Mouse (Mus musculus): Measurements from ENCODE around the gene Gm26938. TPM values are rescaled to one million over a fixed set of nuclear protein-coding genes. Genes with fewer than 3 reads are reported as not detected.

Gene Gm26938
- total RNA-seq (2023): not detected

DNA sequence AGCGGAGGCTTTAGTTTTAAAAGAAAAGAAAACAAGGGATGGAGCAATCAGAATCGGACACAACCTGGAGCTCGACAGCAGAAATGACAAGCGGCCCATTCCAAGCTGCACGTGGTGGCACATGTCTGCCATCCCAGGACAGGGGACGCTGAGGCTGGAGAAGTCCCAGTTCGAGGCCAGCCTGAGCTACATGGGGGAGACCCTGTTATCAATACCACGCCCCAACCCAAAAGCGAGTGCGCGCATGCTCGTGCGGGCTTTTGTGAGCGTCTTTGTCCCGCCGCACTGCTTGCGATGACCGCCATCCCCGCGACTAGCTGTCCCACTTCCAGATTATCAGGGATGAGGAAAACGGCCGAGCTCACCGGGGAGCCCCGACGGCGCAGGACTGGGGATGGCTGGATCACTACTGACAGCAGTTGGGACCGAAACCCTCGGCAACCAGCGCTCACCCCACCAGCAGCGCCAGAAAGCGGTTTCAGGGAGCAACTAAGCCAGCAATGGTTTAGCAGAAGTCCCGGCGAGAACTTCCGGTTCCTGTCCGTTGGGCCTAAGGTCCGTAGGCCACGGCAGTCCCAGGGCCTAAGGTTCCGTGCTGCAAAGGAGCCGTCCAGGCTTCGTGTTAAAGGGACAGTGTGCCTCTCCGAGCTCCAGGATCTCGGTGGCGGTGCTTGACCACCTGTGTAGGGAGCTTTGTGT, at the start of gene Gm26938, which contains the start of gene Psmg3:
TSS of gene Gm26938 (minus strand) at position 51 of the 699 bp plus-strand sequence.
TSS of gene Psmg3 (minus strand) at position 529 of the 699 bp plus-strand sequence.

DNA sequence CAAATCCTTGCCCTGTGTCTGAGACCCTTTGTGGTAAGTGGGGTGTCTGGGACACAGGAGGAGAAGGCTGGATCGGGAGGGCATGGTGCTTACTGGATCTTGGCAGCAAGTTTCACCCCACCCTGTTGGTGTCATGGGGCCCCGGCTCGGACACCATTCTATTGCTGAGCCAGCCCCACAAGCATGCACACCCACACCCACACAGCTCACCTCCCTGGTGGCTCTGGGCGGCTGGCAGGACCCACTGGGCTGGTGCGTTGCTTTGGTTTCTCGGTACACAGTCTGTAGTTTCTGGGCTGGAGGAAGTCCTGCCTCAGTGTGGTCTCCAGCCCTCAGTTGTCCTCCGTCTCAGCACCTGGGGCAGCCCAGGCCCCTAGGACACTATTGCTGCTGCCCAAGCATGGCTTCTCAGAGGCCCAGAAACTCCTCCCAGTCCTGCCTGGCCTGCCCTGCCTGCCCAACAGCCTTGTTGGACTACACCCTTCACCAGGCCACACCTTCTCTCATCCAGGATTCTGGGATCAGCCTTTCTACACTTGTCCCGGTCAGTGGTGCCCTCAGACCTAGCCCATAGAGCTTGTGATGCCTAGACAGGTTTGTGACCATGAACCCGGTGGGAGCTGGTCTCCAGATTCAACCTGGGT, 6.5 kb downstream of the Gm26938 start, which contains the start of gene Tmem184a:
TSS of gene Tmem184a (minus strand) at position 380 of the 644 bp plus-strand sequence.

DNA sequence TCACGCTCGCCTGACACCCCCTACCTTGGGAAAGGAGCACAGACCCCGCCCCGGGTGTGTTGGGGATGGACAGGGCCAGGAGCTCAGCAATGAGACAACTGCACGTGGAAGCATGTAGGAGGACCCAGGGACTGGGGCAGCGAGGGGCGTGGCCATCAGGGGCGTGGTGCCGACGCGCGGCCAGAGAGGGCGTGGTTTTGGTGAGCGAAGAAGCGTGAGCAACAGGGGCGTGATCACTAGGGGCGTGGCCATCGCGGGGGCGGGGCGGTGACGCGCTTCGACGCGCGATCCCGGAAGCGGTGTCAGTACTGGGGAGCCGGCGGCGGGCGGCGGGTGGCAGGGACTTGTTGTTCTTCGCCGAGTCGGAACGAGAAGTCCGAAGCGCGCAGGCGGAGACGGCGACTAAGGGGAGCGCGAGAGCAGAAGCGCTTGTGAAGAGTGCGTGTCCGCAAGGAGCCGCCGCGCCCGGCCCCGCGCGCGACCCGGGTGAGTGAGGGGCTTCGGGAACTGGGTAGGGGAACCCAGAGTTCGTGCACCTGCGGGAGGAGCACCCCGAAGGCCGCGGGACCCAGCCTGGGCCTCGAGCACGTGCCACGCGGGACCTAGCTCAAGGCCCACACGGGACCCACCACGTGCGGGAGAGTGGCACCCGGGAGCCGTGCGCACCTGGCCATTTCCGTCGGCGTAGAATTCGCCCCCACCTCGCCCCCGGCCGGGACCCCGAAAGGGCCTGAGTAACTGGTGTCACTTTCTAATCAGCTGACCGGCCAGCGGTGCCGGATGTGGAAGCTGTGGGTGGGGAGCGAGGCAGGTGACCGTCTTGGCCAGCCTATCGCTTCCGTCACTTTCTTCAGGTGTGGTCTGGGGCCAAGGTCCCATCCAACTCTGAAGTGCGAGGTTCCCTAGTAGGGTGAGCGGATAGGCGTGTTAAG, 34.7 kb downstream of the Gm26938 start, which contains the start of gene Mafk:
TSS of gene Mafk (plus strand) at position 287 of the 932 bp plus-strand sequence.

DNA sequence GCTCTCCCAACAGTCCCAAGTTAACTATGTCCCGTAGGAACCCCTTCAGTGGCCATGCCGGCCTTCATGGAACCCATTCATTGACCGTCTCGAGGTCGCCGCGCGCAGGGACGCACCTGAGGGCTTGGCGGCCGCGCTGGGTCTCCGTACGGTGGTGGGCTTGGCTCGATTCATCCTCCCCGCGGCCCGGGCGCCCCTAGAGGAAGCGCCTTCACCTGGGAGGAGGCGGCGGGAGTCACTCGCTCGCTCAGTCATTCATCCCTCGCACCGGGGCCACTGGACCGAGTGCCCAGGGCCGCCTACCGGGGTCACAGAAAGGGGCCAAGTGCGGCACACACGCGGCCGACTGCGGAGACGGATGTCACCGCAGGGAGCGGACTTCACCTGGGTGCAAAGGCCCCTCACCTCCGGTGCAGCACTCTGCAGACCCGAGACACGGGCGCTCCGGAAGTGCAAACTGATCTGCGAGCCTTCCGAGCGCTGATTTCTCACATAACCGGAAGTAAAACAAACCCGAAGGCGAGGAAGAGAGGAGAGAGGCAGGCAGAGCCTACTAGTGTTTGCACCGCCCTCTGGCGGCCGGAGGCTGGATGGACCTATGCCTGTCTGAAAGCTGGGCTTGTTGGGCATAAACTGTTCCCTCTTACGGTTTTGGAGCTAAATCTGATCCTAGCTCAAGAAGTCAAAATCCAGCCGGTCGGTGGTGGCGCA, 50.8 kb downstream of the Gm26938 start, which contains the start of gene Ints1:
TSS of gene Ints1 (minus strand) at position 459 of the 711 bp plus-strand sequence.

Other genes with a start within 250 kb of the Gm26938 start
- gene Micall2, start 90.1 kb downstream of the Gm26938 start, total RNA-seq (2023): 0.24 TPM
- gene Ints1, start 50.7 kb downstream of the Gm26938 start, total RNA-seq (2023): 106 TPM
- 173 TPM for gene Mafk, start 34.9 kb downstream of the Gm26938 start, total RNA-seq (2023)
- not detected for gene Tmem184a, start 6.5 kb downstream of the Gm26938 start, total RNA-seq (2023)
- 10.2 TPM for gene Psmg3, start 478 bp upstream of the Gm26938 start, total RNA-seq (2023)
- not detected for gene Elfn1, start 81.5 kb upstream of the Gm26938 start, total RNA-seq (2023)

Data from CD4-positive naive resting alpha-beta T cell, adult 57 days (primary cell).